Mouse (Mus musculus) layer of hippocampus, adult 8-10 months (tissue): Measurements from ENCODE around the gene Mdh2. TPM values are rescaled to one million over a fixed set of nuclear protein-coding genes. Genes with fewer than 3 reads are reported as not detected.

Source experiments
- DNase-seq, 2 experiments: peaks; one replicate each; pipeline ENCODE4 v3.0.0; 2022; ENCODE audit warnings: low spot score in 2 of 2
- total RNA-seq, 4 experiments: library from RNA; stranded (reverse); gene quantifications; 2 replicates each; pipeline ENCODE4 v1.2.4; 2022

Mdh2 gene
- total RNA-seq, 4 experiments from 2014 or later: 392 to 413 (median 402) TPM

DNA sequence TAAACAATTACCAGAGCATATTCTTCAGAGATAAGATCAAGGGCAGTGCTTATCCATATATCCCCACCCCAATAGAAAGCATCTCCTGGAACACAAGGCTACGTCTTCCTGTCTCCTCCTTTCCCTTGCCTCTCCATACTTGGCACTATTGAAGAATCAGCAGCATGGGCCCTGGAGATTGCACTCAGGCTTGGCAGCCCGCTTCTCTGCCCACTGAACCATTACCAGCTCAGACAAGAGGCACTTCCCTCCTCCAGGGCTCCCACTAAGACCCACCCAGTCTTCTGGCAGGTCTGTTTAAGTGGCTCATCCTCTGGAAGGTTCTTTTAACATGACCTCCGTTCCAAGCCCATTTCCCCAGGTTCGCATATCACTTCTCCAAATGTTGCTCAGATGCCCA is 1.7 kb upstream of the Mdh2 start:
- DNase-seq: no peak

DNA sequence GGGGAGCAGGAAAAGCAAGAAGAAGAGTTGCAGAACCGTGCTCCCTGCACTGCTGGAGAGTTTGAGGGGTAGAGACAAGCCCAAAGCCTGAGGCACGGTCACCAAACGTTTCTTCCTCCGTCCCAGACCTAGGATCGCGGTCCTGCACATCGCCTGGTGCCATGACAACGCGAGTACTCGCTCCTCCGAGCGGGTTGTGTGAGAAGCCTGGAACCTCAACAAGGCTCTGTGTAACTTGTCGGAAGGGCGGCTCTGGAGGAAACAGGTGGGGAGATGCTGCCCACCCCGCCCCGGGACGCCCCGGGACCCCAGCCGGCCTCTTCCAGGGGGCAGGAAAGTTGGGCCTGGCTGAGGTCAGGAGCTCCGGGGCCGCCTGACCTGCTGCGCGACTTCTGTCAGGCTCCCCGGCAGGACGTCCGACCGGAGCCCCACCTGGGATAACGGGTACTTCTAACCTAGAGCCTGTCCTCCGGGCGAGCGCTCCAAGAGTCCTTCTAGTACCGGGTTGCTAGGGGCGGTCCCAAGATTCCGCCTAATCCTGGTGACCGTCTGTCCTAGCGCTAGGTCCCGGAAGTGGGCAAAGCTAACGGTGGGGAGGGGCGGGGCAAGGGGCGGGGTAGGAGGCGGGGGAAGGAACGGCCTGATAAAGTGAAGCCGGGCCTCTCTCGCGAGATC is 347 bp upstream of the Mdh2 start, which contains the start of gene Styxl1:
TSS of gene Styxl1 (minus strand) at position 590 of the 675 bp plus-strand sequence.
- peak in 1 of 2 experiments; percentile 51 for DNase-seq

DNA sequence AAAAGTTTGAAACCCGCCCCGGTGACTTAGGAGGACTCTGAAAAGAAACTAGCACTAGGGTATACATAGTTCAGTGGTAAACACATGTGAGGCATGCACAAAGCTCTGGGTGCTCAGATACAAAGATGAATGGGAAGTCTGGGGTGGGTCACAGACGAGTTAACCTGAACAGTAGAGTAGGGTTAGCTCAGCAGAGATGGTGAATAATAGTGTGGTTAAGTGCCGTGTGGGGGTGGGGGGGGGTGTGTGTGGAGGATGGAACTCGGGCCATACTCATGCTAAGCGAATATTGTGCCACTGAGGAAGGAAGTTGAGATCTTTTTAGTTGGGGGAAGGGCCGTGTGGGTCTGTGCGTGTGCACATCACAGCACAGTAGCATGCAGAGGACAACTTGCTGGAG is 2.1 kb downstream of the Mdh2 start:
- no peak for DNase-seq

DNA sequence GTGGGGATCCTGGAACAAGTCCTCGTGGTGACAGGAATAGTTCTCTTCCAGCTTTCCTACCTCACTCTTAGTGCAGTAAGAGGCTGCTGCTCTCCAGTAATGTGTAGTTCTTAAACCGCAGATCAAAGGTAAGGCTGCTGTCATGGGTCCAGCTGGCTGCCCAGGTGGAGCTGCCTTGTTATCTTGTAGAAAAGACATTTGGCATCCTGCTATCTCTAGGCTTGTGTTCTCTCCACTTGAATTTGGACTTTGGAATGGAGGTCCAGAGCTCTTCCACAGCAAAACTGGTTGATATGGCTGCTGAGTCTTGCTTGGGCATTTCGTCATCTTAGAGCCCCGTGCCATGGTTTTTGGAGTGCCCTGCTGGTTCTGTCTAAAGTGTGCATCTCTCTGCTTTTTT is 4.6 kb downstream of the Mdh2 start:
- DNase-seq: no peak

DNA sequence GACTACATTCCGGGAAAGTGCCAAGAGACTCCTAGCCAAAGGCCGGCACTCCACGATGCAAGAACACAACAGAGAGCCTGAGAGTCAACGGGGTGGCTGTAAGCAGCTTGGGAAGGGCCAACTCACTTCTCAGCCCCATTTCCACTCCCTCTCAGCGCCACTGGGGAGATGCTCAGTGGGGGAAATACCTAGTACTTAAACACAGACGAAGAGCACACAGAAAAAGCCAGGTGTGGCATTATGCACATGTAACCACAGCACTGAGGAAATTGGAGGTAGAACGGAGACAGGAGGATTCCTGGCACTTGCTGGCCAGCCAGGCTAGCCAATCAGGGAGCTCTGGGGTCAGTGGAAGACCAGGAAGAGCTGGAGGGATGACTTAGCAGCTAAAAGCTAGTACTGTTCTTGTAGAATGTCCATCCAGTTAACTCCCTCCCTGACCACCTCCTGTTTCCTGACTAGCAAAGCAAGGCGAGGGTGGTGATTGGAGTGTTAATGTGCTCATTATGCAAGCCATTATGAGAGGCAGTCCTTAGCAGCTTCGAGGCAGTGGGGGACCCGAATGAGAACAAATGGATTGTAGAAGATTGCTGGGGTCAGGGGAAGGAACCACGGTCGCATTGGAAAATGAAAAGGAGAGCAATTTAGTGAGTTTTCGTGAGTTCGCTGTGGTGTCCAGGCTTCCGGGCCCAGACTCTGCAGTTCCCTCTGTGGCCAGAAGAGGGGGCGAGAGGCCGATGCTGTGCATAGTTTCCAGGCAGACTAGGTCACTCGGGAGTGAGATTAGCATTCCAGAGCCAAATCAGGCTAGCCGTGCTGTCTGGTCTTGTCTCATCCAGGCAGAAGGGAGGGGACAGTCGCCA is 15.9 kb downstream of the Mdh2 start:
- DNase-seq: peak; percentile 78 to 91

DNA sequence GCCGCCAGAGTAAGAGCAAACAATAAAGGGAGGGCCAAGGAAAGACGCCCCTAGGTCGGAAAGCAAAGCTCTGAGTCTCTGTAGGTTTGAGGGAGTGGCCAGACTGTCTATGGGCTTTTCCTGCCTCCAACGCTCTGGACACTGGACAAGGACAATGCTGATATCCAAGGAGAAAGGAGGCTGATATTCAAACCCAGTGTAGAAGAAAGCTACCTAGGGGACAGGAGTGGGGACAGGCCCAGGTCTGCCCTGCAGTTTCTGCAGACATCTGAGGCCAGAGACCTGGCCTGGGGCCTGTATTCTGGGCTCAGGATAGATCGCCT is 16.5 kb downstream of the Mdh2 start:
- no peak for DNase-seq

DNA sequence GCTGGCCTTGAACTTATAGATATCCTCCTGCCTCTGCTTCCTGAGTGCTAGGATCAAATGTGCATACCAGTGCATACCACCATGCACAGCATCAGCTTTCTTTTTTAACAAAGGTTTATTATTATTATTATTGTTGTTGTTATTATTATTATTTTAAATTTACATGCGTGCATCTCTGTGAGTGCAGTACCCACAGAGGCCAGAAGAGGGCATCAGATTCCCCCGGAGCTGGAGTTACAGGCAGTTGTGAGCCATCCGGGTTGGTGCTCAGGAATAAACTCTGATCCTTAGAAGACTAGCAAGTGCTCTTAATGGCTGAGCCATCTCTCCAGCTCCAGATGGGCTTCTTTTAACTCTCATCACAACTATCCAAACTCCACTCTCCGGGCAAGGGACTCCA is 21.5 kb downstream of the Mdh2 start:
- no peak for DNase-seq

DNA sequence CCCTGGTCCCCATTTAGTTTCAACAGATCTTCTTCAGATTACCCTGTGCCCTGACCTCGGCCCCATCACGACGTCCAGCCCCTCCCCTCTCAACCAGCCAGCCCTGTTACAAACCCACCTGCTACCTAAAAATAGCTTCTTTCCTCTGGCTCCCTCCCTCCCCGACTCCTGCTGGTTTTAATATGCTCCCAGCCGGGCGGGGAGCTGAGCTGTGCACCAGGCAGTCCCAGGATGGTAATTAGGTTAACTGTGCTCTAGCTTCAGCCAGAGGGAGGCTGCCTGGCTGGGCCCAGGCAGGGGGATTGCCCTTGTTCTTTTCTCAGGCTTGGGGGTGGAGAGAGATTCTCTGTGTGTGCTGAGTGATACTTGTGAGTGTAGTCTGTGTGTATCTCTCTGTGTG is 22.6 kb downstream of the Mdh2 start:
- DNase-seq: no peak

DNA sequence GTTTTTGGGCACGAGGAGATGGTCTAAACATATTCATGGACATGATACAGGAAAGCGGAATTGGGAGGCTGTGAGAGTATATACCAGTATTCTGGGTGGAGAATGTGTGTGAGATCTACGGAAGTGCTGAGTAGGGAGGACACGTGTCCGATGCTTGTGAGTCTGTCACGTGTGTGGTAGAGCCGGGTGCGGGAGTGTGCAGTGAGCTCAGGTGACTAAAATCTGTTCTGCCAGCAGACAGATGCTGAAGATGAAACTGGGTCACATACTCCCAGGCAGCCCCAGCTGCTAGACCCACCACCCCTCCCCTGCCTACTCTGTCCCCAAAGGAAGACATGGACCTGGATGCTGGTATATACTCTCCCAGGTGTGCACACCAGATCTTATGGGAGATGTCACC is 24.4 kb downstream of the Mdh2 start:
- DNase-seq: no peak

DNA sequence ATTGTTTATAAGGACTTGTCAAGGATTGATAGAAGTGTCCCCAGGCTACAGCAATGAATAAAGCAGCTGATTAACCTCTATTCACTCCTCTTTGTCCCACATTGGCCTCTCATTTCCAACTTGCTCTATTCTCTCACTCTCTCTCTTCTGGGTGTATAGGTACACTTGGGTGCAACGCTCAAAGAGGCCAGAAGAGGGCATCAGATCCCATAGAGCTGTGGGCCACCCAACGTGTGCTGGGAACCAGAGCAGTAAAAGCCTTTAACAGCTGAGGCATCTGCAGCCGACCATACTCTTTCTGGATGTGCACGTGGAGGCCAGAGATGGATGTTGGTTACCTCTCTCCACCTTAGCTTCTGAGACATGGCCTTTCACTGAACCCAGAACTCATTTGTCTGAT is 24.9 kb downstream of the Mdh2 start:
- no peak for DNase-seq

DNA sequence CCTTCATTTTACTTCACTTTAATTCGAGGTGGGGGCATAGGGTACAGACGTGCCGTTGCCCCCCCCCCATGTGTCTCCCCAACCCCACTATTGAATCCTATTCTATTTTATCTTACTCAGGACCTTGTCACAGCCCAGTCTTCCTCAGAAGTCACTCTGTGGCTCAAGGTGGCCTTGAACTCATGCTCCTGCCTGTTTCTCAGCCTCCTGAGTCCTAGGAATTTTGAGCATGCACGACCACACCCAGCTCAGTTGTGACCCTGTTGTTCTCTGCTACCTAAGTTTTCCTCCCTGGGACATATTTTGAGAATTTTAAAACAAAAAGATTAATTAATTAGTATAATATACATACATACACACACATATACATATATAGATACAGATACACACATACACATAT is 25.4 kb downstream of the Mdh2 start:
- no peak for DNase-seq

DNA sequence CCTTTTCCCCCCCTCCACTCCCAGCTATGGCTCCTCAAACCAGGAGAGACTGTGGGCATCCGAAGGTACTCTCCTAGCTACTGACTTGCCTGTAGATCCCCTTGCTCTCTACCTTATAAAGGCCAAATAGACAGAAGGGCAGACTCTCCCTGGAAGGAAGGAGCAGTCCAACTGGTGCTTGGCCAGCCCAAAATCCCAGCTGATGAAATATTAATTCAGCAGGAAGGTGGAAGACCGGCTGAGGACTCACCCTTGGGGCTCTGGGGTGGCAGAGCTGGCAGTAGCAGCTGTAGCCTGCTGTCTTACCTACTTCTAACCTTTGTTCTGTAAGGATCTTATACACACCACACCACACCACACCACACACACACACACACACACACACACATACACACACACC is 26.5 kb downstream of the Mdh2 start:
- no peak for DNase-seq

DNA sequence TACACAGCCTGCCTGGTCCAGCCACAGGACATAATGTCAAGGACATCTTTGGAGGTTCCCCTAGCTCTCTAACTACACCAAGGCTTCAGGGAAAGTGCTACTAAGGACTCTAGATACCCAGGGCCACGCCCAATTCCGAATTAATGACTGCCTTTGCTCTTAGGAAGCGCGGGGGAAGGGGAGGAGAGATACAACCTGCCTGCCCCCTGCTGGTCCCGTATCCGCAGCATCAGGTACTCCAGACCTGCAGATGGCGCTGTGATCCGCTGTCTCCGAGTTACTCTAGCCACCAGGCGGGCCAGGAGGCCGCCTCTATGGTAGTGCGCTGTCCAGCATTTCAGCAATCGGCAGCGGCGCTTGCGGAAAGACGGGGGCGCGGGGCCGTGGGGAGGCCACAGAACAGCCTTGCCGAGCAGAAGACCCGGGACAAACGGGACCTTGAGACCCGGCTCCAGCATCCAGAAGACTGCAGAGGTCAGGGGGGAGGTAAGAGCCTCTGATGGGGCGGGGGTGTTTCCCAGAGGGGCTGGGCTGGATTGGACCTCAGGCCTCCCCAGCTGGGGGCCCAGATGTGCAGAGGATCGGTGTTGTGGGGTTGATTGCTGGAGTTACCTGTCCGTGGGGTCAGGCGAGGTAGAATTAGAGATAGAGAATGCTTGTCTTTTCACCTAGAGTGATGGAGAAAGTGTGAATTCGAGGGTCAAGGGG is 28.4 kb downstream of the Mdh2 start, which contains the start of gene Srrm3:
TSS of gene Srrm3 (plus strand) at position 336 of the 708 bp plus-strand sequence.
- DNase-seq: peak; percentile 80 to 90

DNA sequence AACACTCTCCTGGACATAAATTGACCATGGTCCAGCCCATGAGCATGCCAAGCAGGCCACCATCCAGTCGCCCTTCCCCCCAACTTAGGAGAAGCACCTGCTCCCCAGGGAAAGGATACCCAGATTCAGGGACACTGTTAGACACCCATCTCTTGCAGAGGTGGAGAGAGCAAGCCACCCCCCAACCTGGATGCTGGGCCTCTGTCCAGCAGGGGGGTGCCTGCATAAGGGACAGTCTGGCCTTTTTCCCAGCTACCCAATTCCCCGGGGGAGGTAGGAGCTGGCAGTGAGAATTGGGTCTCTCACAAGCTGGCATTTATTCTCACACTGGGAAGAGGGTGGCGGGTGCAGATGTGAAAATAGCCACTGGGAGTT is 29.0 kb downstream of the Mdh2 start:
- no peak for DNase-seq

DNA sequence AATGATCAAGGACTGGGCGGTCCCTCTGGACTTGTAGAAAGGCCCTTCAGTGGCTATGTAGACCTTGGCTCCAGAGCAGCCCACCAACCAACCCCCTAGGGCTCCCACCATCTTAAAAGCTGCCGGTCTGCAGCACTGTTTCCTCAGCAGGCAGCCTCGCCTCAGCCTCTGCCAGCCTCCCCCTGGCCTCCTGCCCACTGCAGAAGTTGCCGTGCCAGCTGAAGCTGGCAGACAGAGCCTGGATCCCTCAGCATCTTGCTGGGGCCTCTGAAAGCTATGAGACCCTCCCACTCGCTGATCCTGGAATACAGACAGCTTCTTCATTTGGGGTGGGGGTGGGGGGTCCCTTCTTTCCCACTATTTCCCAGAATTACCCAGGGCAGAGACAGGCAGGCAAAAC is 34.7 kb downstream of the Mdh2 start:
- peak in 1 of 2 experiments; percentile 65 for DNase-seq

DNA sequence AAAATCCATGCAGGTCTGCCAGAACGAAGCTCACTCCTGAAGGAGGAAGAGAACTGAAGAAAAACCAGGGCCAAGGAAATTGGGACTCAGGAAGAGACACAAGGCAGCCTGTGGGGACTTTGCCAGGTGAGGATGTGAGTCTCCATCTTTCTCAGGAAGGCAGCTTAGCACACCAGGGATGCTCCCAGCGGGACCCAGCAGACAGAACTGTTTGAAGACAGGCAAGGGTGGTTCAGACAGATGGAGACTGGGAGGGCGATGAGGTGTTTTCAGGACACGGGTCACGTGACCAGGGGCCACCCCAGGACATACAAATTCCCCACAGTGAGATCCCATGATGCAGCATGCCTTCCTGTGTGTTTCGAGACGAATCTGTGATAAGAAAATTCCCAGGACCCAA is 40.2 kb downstream of the Mdh2 start:
- no peak for DNase-seq

DNA sequence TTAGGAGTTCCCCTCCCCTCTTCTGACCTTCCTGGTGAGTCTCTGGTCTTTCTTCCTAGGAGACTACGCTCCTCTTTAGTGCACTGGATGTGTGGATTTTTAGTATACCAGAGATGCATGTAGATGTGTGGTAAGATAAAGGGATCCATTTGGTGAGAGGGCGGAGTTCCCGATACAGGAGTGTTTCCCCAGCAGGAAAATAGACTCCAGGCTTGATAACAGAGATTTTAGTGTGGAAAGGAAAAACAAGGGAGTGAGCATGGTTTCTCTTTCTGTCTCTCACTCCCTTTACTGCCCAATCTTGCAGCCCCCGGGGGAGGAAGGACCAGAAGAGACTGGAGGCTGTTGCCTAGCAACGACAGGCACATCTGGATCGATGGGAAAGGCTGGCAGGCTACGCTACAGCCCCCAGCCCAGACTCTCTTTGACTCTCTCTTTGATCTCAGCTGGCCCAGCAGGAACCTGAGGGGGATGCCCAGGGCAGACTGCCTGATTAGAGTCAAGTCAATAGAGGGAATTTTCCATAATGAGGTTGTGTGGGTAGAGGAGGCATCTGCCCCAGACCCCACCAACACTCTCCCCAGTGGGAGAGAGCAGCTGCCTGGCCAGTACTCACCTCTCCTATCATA is 44.1 kb downstream of the Mdh2 start:
- DNase-seq: no peak

DNA sequence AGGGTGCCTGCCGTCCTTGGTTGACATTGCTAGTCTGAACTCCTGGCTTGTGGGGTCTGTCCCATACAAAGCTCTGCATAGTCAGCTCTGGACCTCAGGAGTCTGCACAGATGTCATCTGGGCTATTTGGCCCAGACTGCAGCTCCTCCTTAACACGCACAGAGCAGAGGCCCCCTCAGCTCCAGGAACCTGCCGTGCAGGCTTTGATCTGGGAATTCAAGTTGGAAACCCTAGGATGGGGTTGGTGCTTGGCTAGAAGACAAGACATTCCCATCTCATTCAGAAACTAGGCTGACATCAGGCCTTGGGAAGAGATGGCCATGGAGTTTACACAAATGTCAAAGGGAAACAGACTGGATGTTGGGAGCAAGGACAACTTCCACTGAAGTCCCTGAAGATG is 46.2 kb downstream of the Mdh2 start:
- no peak for DNase-seq

DNA sequence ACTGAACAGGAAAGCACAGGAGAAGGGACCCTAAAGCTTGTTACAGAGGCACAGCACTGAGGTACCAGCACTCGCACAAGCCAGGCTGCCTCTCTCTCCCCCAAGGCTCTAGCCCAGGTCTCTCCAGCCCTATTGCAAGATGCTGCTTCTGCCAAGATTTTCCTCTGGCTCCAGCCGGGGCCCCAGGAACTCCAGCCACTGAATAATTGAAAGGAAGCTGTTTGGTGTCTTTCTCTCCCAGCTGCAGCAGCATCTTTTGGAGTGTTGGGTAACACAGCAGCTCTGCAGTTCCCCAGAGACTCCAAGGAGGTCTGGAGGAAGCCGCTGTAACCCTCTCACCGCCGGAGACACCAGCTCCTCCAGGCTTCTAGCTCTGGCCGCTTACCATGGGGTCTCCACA is 47.9 kb downstream of the Mdh2 start:
- no peak for DNase-seq

DNA sequence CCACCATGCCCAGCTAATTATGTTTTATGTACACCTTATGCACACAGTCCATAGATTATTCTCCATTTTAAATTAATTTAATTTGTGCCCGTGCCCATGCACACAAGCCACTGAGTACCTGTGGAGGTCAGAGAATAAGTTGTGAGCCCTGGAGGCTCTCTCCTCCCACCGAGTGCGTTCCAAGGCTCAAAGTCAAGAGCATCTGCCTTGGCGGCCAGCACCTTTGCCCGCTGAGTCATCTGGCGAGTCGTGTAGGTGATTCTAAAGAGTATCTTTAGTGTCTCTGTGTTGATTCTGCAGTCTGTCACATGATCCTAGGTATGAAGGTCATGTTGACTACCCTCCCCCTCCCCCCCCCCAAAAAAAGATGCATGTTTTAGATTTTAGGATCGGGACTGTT is 51.1 kb downstream of the Mdh2 start:
- DNase-seq: no peak

DNA sequence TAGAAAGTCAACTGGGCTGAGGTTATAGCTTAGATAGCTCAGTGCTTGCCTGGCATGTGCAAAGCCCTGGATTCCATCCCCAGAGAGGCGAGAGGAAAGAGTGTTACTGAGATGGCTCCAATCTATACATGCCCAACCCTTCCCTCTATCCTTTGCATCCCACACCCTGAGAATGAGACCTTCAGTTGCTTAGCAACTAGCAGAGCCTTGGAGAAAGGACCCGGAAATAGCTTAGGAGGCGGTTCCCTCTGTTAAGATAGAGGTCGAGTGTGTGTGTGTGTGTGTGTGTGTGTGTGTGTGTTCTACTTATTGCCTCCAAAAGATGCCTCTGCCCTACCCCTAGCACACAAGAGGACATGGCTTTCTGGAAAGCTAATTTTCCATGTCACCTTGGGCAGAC is 54.4 kb downstream of the Mdh2 start:
- no peak for DNase-seq
